Mouse (Mus musculus) neural tube, embryonic 13.5 days (tissue): ENCODE measurements around the gene Zfp428. TPM values are rescaled to one million over a fixed set of nuclear protein-coding genes. Genes with fewer than 3 reads are reported as not detected.

Experiments used
- ATAC-seq: fragments of 200-750 bp; cut with Nextera tagmentation; 2 replicates; pipeline ENCODE4 v1.8.0; 2017; ENCODE audit warnings: low read depth, mild to moderate bottlenecking, moderate TSS enrichment, moderate library complexity
- H3K27ac ChIP-seq: fragments of 300-500 bp; sonication (generic); replicated peaks from 2 replicates; pipeline ENCODE4 v1.5.1; 2015; ENCODE audit warnings: moderate library complexity, mild to moderate bottlenecking, inconsistent platforms
- H3K27me3 ChIP-seq: fragments of 300-500 bp; sonication (generic); 2 replicates; pipeline ENCODE4 v1.6.1; 2015; ENCODE audit warnings: mild to moderate bottlenecking, inconsistent platforms
- H3K36me3 ChIP-seq: fragments of 300-500 bp; sonication (generic); 2 replicates; pipeline ENCODE4 v1.6.1; 2015; ENCODE audit warnings: mild to moderate bottlenecking, inconsistent platforms
- H3K4me1 ChIP-seq: fragments of 300-500 bp; sonication (generic); replicated peaks from 2 replicates; pipeline ENCODE4 v1.6.1; 2015; ENCODE audit warnings: inconsistent platforms
- H3K4me2 ChIP-seq: fragments of 300-500 bp; sonication (generic); 2 replicates; pipeline ENCODE4 v1.6.1; 2015; ENCODE audit warnings: inconsistent platforms, mild to moderate bottlenecking, moderate library complexity
- H3K4me3 ChIP-seq: fragments of 300-500 bp; sonication (generic); 2 replicates; pipeline ENCODE4 v1.5.1; 2015; ENCODE audit warnings: mild to moderate bottlenecking, inconsistent platforms
- H3K9ac ChIP-seq: fragments of 300-500 bp; sonication (generic); 2 replicates; pipeline ENCODE4 v1.6.1; 2015; ENCODE audit warnings: moderate library complexity, mild to moderate bottlenecking, inconsistent platforms
- H3K9me3 ChIP-seq: fragments of 300-500 bp; sonication (generic); 2 replicates; pipeline ENCODE4 v1.6.1; 2016; ENCODE audit warnings: inconsistent platforms
- WGBS: fragments of 180-500 bp; shearing (Covaris S2); methylation state at CpG from one replicate; pipeline ENCODE4 v1.1.7; 2015; 5-methylcytosine and 5-hydroxymethylcytosine counted together
- polyA plus RNA-seq: library from polyadenylated mRNA; unstranded; fragments of >200 nt; fragmentation: Nextera tagmentation; extraction: Ambion mirVana; gene quantifications from 2 replicates; pipeline ENCODE4 v1.2.1, GENCODE M21; 2015

Zfp428 gene
- polyA plus RNA-seq, 1 experiment from 2014 or later: 251 TPM

GRCm38 (mm10) chr7:24472937-24473336 is 33.9 kb upstream of the Zfp428 start:
- 71% methylated on average over 7 of the region's 7 CpGs for WGBS
- Histone ChIP-seq H3K27ac (no peak overlapping the region), H3K4me3 (no peak overlapping the region), H3K27me3 (no peaks in the 10 kb centered on the region), H3K9me3 (no peaks in the 10 kb centered on the region), H3K4me2 (no peak overlapping the region), H3K9ac (no peak overlapping the region), H3K36me3 (no peaks in the 10 kb centered on the region), H3K4me1 (peaks cover 7% of the 10 kb centered on the region)
- ATAC-seq: no peak

GRCm38 (mm10) chr7:24473913-24474529 is 32.8 kb upstream of the Zfp428 start:
- WGBS: 40% methylated on average over 10 of the region's 10 CpGs
- H3K36me3 ChIP-seq: no peaks in the 10 kb centered on the region
- ATAC-seq: 0 out of 2 replicates have a peak, but pooled peaks have one; percentile 10

GRCm38 (mm10) chr7:24474811-24475506 is 31.8 kb upstream of the Zfp428 start:
- Histone ChIP-seq H3K4me2 (no peak overlapping the region; the same call in 1 of the 2 replicates), H3K27ac (no peak overlapping the region), H3K9me3 (no peaks in the 10 kb centered on the region), H3K36me3 (no peaks in the 10 kb centered on the region), H3K27me3 (no peaks in the 10 kb centered on the region), H3K4me3 (no peak overlapping the region), H3K4me1 (peaks cover 16% of the 10 kb centered on the region), H3K9ac (peak overlapping the region; percentile 43; the same call in 1 of the 2 replicates)
- WGBS: 31% methylated on average over 20 of the region's 21 CpGs
- no peak for ATAC-seq

More at GRCm38 (mm10) chr7:24473913-24474529, 32.8 kb upstream of the Zfp428 start:
- Histone ChIP-seq H3K4me2 (no peak overlapping the region), H3K27ac (no peak overlapping the region), H3K9ac (no peak overlapping the region), H3K27me3 (no peaks in the 10 kb centered on the region), H3K4me1 (peaks cover 7% of the 10 kb centered on the region), H3K4me3 (no peak overlapping the region), H3K9me3 (no peaks in the 10 kb centered on the region)

GRCm38 (mm10) chr7:24476338-24476737 is 30.5 kb upstream of the Zfp428 start:
- no peak overlapping the region for H3K27ac ChIP-seq
- no peak for ATAC-seq
- 78% methylated on average over 8 of the region's 8 CpGs for whole genome bisulfite sequencing

GRCm38 (mm10) chr7:24476856-24477255 is 29.9 kb upstream of the Zfp428 start:
- Histone ChIP-seq H3K4me2 (no peak overlapping the region), H3K27ac (no peak overlapping the region), H3K36me3 (no peaks in the 10 kb centered on the region), H3K4me3 (no peak overlapping the region), H3K9me3 (no peaks in the 10 kb centered on the region), H3K9ac (no peak overlapping the region), H3K27me3 (no peaks in the 10 kb centered on the region), H3K4me1 (peaks cover 29% of the 10 kb centered on the region)
- ATAC-seq: no peak
- WGBS: 82% methylated on average over 7 of the region's 7 CpGs

More at GRCm38 (mm10) chr7:24476338-24476737, 30.5 kb upstream of the Zfp428 start:
- Histone ChIP-seq H3K27me3 (no peaks in the 10 kb centered on the region), H3K4me1 (peaks cover 29% of the 10 kb centered on the region), H3K4me3 (no peak overlapping the region), H3K9me3 (no peaks in the 10 kb centered on the region), H3K9ac (no peak overlapping the region), H3K4me2 (no peak overlapping the region), H3K36me3 (no peaks in the 10 kb centered on the region)

GRCm38 (mm10) chr7:24478911-24479310 is 27.9 kb upstream of the Zfp428 start:
- H3K9ac ChIP-seq: no peak overlapping the region
- no peaks in the 10 kb centered on the region for H3K27me3 ChIP-seq
- no peaks in the 10 kb centered on the region for H3K36me3 ChIP-seq
- no peak overlapping the region for H3K4me2 ChIP-seq
- peaks cover 42% of the 10 kb centered on the region for H3K4me1 ChIP-seq
- 92% methylated on average over 5 of the region's 5 CpGs for WGBS
- ATAC-seq: no peak
- H3K9me3 ChIP-seq: no peaks in the 10 kb centered on the region
- H3K27ac ChIP-seq: no peak overlapping the region
- no peak overlapping the region for H3K4me3 ChIP-seq

- Histone ChIP-seq H3K4me1 (peaks cover 47% of the 10 kb centered on the region), H3K27me3 (no peaks in the 10 kb centered on the region), H3K27ac (0 out of 2 replicates have a peak overlapping the region, but pooled peaks have one; percentile 13), H3K36me3 (no peaks in the 10 kb centered on the region), H3K9me3 (no peaks in the 10 kb centered on the region), H3K4me3 (peak overlapping the region; percentile 76; the same call in 1 of the 2 replicates), H3K9ac (peak overlapping the region; percentile 96), H3K4me2 (peak overlapping the region; percentile 86)
- WGBS: 97% methylated on average over 2 of the region's 2 CpGs
- no peak for ATAC-seq
Measured at GRCm38 (mm10) chr7:24479685-24480084, 27.1 kb upstream of the Zfp428 start.

GRCm38 (mm10) chr7:24480121-24480941 is 26.5 kb upstream of the Zfp428 start:
- ATAC-seq: no peak
- Histone ChIP-seq H3K4me3 (peak overlapping the region; percentile 76), H3K9ac (peak overlapping the region; percentile 96), H3K4me2 (peak overlapping the region; percentile 86), H3K27me3 (no peaks in the 10 kb centered on the region), H3K36me3 (no peaks in the 10 kb centered on the region), H3K4me1 (peaks cover 50% of the 10 kb centered on the region), H3K9me3 (no peaks in the 10 kb centered on the region), H3K27ac (peak overlapping the region; percentile 59)
- WGBS: 56% methylated on average over 18 of the region's 18 CpGs

GRCm38 (mm10) chr7:24480986-24481473 is 25.8 kb upstream of the Zfp428 start:
- peak overlapping the region; percentile 86 for H3K4me2 ChIP-seq
- peaks cover 56% of the 10 kb centered on the region for H3K4me1 ChIP-seq
- no peaks in the 10 kb centered on the region for H3K36me3 ChIP-seq
- peak overlapping the region; percentile 86 for H3K27ac ChIP-seq
- ATAC-seq: peak; percentile 6
- no peaks in the 10 kb centered on the region for H3K9me3 ChIP-seq
- peak overlapping the region; percentile 76 for H3K4me3 ChIP-seq
- peak overlapping the region; percentile 96 for H3K9ac ChIP-seq
- 13% methylated on average over 14 of the region's 14 CpGs for WGBS
- no peaks in the 10 kb centered on the region for H3K27me3 ChIP-seq

GRCm38 (mm10) chr7:24481474-24482207 is 25.2 kb upstream of the Zfp428 start, which contains the start of gene Cadm4:
Gene Cadm4, plus strand, starts transcription at chr7:24482023.
- H3K4me2 ChIP-seq: peak within 1 kb of the TSS; percentile 86
- no peaks in the 10 kb centered on the region for H3K9me3 ChIP-seq
- no peaks in the 10 kb centered on the region for H3K36me3 ChIP-seq
- peak within 1 kb of the TSS; percentile 86 for H3K27ac ChIP-seq
- H3K4me1 ChIP-seq: peaks cover 62% of the 10 kb centered on the region
- no peaks in the 10 kb centered on the region for H3K27me3 ChIP-seq
- H3K4me3 ChIP-seq: peak within 1 kb of the TSS; percentile 76
- under 1% methylated on average over 72 of the region's 83 CpGs for WGBS
- ATAC-seq: peak; percentile 85
- H3K9ac ChIP-seq: peak within 1 kb of the TSS; percentile 96
